Mouse (Mus musculus) cerebellum, adult 18-20 months (tissue): ENCODE measurements at regions not wholly inside any gene's neighbourhood (a gene's known extent, or its start where the extent isn't known, plus 50 kb on each side); places are given as distances from the start of the nearest gene placed in this dataset.
A peak's percentile ranks its signal among the peaks of the same experiment; 100 is the strongest.
"Not testable (repeated sequence)": the region's sequence is repeated elsewhere in the genome, so short reads cannot be mapped to it uniquely, and the experiment has no call there.

Source experiments
- DNase-seq, 2 experiments: peaks; one replicate each; pipeline ENCODE4 v3.0.0; 2021

DNA sequence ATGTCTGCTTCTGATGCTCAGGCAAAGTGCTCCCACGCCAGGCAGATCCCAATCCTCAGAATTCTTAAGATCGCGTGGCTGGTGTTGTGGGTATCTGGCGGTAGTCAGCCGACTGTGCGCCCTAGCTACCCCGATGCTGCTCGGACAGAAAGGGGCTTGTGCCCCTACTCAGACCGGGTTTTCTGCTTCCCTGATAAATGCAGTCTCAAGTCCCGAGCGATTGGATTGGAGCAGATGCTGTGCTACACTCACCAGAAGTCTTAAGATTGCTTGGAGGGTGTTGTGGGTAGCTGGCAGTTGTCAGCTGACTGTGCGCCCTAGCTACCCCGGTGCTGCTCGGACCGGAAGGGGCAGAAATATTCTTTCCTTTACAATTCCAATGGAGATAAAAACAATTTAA is 99.3 kb downstream of the Gm7489 start:
- not testable (repeated sequence) for DNase-seq

- DNase-seq: no peak
These were observed 105.2 kb downstream of the Gm7489 start for GRCm38 (mm10) chr15:53989888-53990287.

DNA sequence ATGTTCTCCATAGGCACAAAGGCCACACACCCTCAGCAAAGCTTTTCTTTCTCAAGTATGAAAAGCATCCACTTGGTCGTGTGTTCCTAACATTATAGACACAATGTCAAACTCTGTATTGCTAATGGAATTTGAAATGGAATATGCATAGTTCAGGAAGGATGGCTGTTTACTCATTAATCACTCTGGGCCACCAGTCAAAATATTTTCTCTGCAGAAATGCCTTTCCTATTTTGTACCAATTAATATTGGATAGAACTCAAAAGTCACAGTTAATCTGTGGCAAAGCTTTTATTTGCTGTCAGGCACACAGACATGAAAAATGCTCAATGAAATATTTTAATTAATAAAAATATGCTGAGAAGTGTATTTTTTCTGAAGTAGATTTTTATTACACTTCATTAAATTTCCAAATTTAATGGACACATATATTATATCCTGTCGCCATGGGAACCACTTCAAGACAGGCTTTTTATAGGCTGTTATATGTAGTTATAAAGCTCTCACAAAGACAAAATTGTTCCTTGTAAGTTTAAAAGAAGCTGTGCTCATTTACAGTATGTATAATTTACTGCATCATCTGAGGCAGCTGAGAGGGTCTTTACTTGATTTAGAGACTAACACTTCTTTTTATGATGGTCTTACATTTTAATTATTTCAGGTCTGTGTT is 110.6 kb downstream of the Gm7489 start:
- no peak for DNase-seq

DNA sequence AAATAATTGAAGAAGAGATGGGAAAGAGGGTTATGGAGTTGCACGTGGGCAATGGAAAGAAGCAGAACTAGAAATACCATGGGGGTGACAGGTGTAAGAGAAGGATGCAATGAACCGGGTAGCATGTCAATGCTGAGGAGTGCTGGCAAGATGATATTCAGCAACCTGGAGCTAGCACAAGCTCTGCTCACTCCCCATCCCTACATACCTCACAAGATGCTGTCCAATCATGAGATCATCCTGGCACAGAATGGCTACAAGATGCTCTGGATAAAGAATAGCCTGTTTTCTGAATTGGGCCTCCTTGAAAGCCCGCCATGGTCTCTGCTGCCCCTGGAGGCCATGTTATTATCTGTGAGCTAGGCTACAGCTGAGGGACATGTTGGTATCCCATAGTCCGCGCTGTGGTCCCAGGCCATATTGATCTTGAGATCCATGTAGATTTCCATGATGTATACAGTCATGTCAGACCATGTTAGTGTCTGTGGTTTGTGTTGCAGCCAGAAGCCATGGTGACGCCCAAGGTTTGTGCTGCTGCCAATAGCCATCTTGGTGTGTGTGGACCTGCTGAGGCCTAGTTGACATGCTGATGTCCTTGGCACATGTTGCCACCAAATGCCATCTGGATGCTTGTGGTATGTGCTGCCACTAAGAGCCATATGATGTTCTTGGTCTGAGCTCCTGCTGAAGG is 114.0 kb downstream of the Gm7489 start:
- peak; percentile 9 to 20 for DNase-seq

- no peak for DNase-seq
These were observed 149.1 kb downstream of the Gm7489 start for GRCm38 (mm10) chr15:54033756-54034155.

- DNase-seq: no peak
These were observed 166.0 kb downstream of the Gm7489 start for GRCm38 (mm10) chr15:54050711-54051110.

- DNase-seq: peak; percentile 62 to 63
These were observed 185.4 kb downstream of the Gm7489 start for GRCm38 (mm10) chr15:54070005-54070634.

DNA sequence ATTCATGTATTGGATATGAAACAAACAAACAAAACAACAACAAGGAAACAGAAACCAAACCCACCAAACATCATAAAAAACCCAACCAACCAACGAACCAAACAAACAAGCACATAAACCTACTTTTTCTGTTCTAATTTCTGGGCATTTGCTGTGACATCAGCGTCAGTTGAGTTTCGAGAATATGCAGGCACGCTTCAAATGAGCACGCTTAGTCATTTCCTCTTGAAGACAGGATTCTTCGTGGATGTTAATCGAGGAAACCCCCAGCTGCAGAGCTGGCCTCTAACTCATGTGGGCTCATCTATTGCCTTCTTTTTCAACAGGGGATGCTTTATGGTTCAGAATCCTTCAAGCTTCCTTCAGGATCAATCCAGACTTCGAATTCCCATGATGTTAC is 187.0 kb downstream of the Gm7489 start:
- no peak for DNase-seq

DNA sequence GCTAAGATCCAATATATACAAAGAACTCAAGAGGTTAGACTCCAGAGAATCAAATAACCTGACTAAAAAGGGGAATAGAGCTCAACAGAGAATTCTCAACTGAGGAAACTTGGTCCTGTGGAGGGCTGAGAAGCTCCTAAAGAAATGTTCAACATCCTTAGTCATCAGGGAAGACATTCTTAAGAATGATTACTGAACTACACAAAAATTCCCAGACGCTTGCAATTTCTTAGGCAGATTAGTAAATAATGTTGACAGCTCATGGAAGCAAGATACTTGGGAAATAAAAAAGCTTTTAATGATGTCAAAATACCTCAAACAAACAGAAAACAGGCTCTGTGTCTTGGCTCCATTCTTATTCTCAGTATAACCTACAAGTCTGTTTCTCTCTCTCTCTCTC is 206.6 kb downstream of the Gm7489 start:
- DNase-seq: no peak

- no peak for DNase-seq
These were observed 207.7 kb downstream of the Gm7489 start for GRCm38 (mm10) chr15:54092386-54092785.

GRCm38 (mm10) chr15:54097498-54097897 is 212.8 kb downstream of the Gm7489 start:
- no peak for DNase-seq

DNA sequence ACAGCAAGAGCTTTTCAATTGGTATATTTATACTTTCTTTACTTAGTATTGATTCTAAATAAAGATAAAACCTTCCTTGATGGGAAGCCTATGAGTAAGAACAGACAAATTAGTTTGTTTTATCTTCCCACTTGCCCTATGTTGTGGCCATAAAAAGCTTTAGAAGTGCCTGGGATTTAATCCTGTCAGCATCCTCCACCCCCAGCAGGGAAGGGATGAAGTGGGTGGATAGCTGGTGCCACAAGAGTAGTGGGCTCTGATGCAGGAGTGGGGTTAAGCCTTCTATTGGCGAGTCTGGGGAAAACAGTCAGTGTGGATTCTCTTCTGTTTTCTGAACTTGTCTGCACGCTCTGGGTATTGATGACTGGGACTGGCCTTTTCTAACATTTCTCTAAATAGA is 227.7 kb downstream of the Gm7489 start:
- DNase-seq: no peak

DNA sequence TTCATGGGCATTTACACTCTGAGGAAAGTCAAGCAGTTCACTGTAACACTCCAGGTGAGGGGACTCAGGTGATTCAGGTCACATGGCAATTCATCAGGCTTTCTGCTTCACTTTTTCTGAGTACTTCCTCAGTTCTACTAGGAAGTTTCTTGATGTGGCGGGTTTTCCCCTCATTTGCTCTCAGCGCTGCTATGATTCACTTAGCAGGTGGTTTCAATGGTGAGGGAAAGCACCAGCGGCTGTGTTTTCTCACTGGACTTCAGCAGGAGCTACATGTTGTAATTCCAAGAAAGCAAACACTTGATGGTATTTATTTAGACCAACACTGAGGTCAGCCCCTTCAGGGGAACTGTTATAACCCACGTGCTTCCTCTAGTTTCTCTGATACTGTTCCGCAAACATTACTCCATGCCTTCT is 229.4 kb downstream of the Gm7489 start:
- no peak for DNase-seq

GRCm38 (mm10) chr15:54117967-54118538 is 233.3 kb downstream of the Gm7489 start:
- DNase-seq: no peak

DNA sequence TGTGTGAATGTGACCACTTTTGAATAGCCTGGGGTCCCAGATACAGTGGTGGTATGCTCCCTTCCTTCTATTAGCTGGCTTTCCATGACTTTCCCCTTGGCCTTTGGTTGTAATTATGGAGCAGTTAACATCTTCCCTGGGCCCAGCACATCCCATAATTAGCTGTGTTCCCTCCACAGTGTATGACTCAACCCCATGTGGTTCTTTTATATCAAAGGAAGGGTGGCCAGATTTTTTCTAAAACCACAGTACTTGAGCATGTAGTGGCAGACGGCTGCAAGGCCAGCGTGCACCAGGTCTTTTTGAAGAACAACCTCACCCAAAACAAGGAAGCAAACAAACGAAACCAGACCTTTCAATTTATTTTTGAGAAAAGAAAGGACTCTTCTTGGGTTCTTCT is 235.8 kb downstream of the Gm7489 start:
- DNase-seq: no peak

GRCm38 (mm10) chr15:54164350-54164749 is 279.6 kb downstream of the Gm7489 start:
- DNase-seq: no peak

DNA sequence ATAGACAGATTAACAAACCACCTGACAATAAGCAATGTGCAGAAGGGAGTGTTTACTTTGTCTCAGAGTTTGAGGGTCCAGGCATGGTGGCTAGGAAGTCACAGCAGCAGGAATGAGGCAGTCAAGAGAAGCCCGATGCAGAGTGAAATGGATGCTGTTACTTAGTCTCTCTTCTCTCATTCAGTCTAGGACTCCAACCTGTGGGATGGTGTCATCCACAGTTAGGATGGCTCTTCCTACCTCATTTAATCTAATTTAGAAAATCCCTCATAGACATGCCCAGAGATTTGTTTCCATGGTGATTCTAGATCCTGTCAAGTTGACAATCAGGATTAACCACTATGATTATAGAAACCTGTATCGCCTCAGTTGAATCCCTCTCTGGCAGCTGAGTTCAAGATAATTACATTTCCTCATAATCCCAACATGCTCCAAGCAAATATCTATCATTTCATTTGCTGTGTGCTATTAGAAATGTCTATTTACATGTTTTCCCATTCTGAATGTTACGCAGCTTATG is 283.2 kb downstream of the Gm7489 start:
- DNase-seq: no peak

GRCm38 (mm10) chr15:54177221-54177620 is 292.5 kb downstream of the Gm7489 start:
- DNase-seq: no peak

- DNase-seq: no peak
These were observed 293.1 kb downstream of the Gm7489 start for GRCm38 (mm10) chr15:54177791-54178190.
